24 mouse cellular contexts compared by ENCODE assay signal in genomic region chr1:65169536-65169935, GRCm38 (mm10). TPM values are rescaled to one million over a fixed set of nuclear protein-coding genes. Genes with fewer than 3 reads are reported as not detected.
DNase-seq lines count a peak whose midpoint lies in the region; ATAC-seq and TF ChIP-seq lines count a peak whose summit lies in the region.
"Had no signal": no experiment of that assay in that cellular context is flagged by ENCODE, and none has a peak within 500 bp of the region (broad histone marks: within the 10 kb centered on the region; RNA-seq: fewer than 3 reads in every experiment).

No protein-coding gene starts in this region.

- no peaks in the 10 kb centered on the region for H3K27me3 ChIP-seq in stomach, postnatal 0 days (ENCODE audit: control insufficient read depth, insufficient read depth, low read length)
- H3K27me3 ChIP-seq: embryonic facial prominence, embryonic 12.5 days; forebrain, embryonic 15.5 days; heart, embryonic 15.5 days had no signal

- no peak overlapping the region for H3K4me3 ChIP-seq in lung, adult 2 months (replicated peaks; ENCODE audit: extremely low read depth, low read depth, low read length)
- H3K4me3 ChIP-seq in brown adipose tissue, adult 24 weeks (ENCODE audit: insufficient read depth, low read depth, low read length), result no peak overlapping the region
- H3K4me3 ChIP-seq in stomach, postnatal 0 days (ENCODE audit: low read depth, low read length), result no peak overlapping the region
- H3K4me3 ChIP-seq: embryonic facial prominence, embryonic 12.5 days; forebrain, embryonic 15.5 days; heart, adult 2 months; heart, embryonic 15.5 days; hindbrain, embryonic 10.5 days had no signal

- no peak overlapping the region for H3K9ac ChIP-seq in stomach, postnatal 0 days (ENCODE audit: low read length)
- H3K9ac ChIP-seq: embryonic facial prominence, embryonic 12.5 days; forebrain, embryonic 15.5 days; heart, embryonic 15.5 days; hindbrain, embryonic 14.5 days had no signal

- TF ChIP-seq CTCF in lung, adult 2 months (IDR thresholded peaks at IDR 0.05; ENCODE audit: insufficient read depth, low read length), result no peak
- no peak for TF ChIP-seq CTCF in stomach, postnatal 0 days (IDR thresholded peaks at IDR 0.05; ENCODE audit: low read depth)

- H3K36me3 ChIP-seq in stomach, postnatal 0 days (ENCODE audit: control insufficient read depth, insufficient read depth, low read length), result peaks cover 29% of the 10 kb centered on the region

- TF ChIP-seq POLR2A in lung, adult 2 months (IDR thresholded peaks at IDR 0.05; ENCODE audit: borderline replicate concordance, extremely low read depth, low read depth, low read length), result no peak

- H3K4me1 ChIP-seq in lung, adult 2 months (ENCODE audit: control insufficient read depth, insufficient read depth, low read length), result no peaks in the 10 kb centered on the region
- H3K4me1 ChIP-seq in brown adipose tissue, adult 24 weeks (ENCODE audit: control insufficient read depth, insufficient read depth, insufficient read length, low read length), result peaks cover 15% of the 10 kb centered on the region; the same call in 1 of the 2 replicates
- no peaks in the 10 kb centered on the region for H3K4me1 ChIP-seq in stomach, postnatal 0 days (replicated peaks; ENCODE audit: control insufficient read depth, insufficient read depth)
- H3K4me1 ChIP-seq: embryonic facial prominence, embryonic 12.5 days; heart, embryonic 15.5 days had no signal

- no peak overlapping the region for H3K4me2 ChIP-seq in stomach, postnatal 0 days (replicated peaks; ENCODE audit: low read depth)
- H3K4me2 ChIP-seq: embryonic facial prominence, embryonic 12.5 days; forebrain, embryonic 15.5 days; heart, embryonic 11.5 days; heart, embryonic 15.5 days; hindbrain, embryonic 14.5 days had no signal

- 0 out of 2 replicates have a peak overlapping the region, but pooled peaks have one; percentile 2 for H3K27ac ChIP-seq in brown adipose tissue, adult 24 weeks (replicated peaks; ENCODE audit: low read depth, low read length)
- no peak overlapping the region for H3K27ac ChIP-seq in stomach, postnatal 0 days (replicated peaks)
- H3K27ac ChIP-seq: embryonic facial prominence, embryonic 12.5 days; forebrain, embryonic 15.5 days; heart, adult 2 months; heart, embryonic 15.5 days; hindbrain, embryonic 10.5 days; hindbrain, embryonic 14.5 days had no signal

- no peak for TF ChIP-seq EP300 in stomach, postnatal 0 days (optimal IDR thresholded peaks at IDR 0.05)

- H3K9me3 ChIP-seq in stomach, postnatal 0 days (ENCODE audit: control insufficient read depth, low read length), result no peaks in the 10 kb centered on the region
- H3K9me3 ChIP-seq: embryonic facial prominence, embryonic 12.5 days; forebrain, embryonic 15.5 days; heart, embryonic 15.5 days; hindbrain, embryonic 10.5 days had no signal

- peak; percentile 82 for DNase-seq in heart, adult 11 months
- DNase-seq in heart, postnatal 4 days, result no peak
- peak; percentile 33 to 53 for DNase-seq in lung, adult 18-20 months
- no peak for DNase-seq in lung, adult 2 months
- DNase-seq in stomach, postnatal 0 days (ENCODE audit: low spot score), result no peak
- DNase-seq in layer of hippocampus, adult 18-20 months (ENCODE audit: low spot score in 2 of 2), result no peak
- DNase-seq: adrenal gland, adult 2 months; adrenal gland, postnatal 25 days; B cell, adult 2 months; cerebellum, adult 2 months; cerebellum, postnatal 25 days; gastrocnemius, postnatal 10 days; heart, adult 2 months; heart, postnatal 14 days had no signal

- peak; percentile 60; the same call in 1 of the 2 replicates for ATAC-seq in stomach, postnatal 0 days (ENCODE audit: low FRiP score, low TSS enrichment)
- ATAC-seq: CD4-positive, CD25-positive, alpha-beta regulatory T cell, adult 4 months; forebrain, embryonic 15.5 days had no signal

- 73% methylated on average over 7 of the region's 7 CpGs for WGBS in lung, adult 2 months
- WGBS in stomach, postnatal 0 days, result 74% methylated on average over 7 of the region's 7 CpGs

RNA-seq across cellular contexts. Expression of gene Idh1, which starts 16.8 kb away (rescaled TPM):
- 10 to 100 TPM; 41.2 to 43.5 TPM for total RNA-seq in heart, postnatal 4 days (2021)
- polyA plus RNA-seq in lung, adult 2 months (2012; rRNA removed), result 18.3 and 32.7 TPM in 2 replicates
- polyA plus RNA-seq in brown adipose tissue, adult 24 weeks (2012; ENCODE audit: insufficient read depth, insufficient read length, missing spikeins), result 333 and 355 TPM in 2 replicates
- 162 and 177 TPM in 2 replicates for polyA plus RNA-seq in stomach, postnatal 0 days (2015; fragmentation: Nextera tagmentation; extraction: Ambion mirVana)
- 10 to 100 TPM; 40.0 to 47.8 TPM for total RNA-seq in layer of hippocampus, adult 18-20 months (2021)

RNA-seq across cellular contexts. Expression of gene Pikfyve, which starts 16.9 kb away (rescaled TPM):
- total RNA-seq in heart, postnatal 4 days (2021), result 10 to 100 TPM; 17.2 to 18.1 TPM
- polyA plus RNA-seq in lung, adult 2 months (2012; rRNA removed), result 5.6 and 8.1 TPM in 2 replicates
- polyA plus RNA-seq in brown adipose tissue, adult 24 weeks (2012; ENCODE audit: insufficient read depth, insufficient read length, missing spikeins), result 9.1 and 9.5 TPM in 2 replicates
- polyA plus RNA-seq in stomach, postnatal 0 days (2015; fragmentation: Nextera tagmentation; extraction: Ambion mirVana), result 3.9 and 4.4 TPM in 2 replicates
- 10 to 100 TPM; 39.2 to 42.2 TPM for total RNA-seq in layer of hippocampus, adult 18-20 months (2021)

RNA-seq across cellular contexts. Expression of gene D630023F18Rik, which starts 46.5 kb away (rescaled TPM):
- not detected for total RNA-seq in heart, postnatal 4 days (2021)
- 0.05 and 0.06 TPM in 2 replicates for polyA plus RNA-seq in lung, adult 2 months (2012; rRNA removed)
- polyA plus RNA-seq in brown adipose tissue, adult 24 weeks (2012; ENCODE audit: insufficient read depth, insufficient read length, missing spikeins), result not detected in 2 replicates
- polyA plus RNA-seq in stomach, postnatal 0 days (2015; fragmentation: Nextera tagmentation; extraction: Ambion mirVana), result 0.16 and 0.27 TPM in 2 replicates
- 1 to 10 TPM; 9.3 to 9.5 TPM for total RNA-seq in layer of hippocampus, adult 18-20 months (2021)
- total RNA-seq: adrenal gland, adult 2 months; adrenal gland, postnatal 25 days; gastrocnemius, postnatal 10 days; gastrocnemius, postnatal 4 days; heart, adult 2 months; heart, postnatal 14 days had no signal
- polyA plus RNA-seq: adrenal gland, adult 2 months; CD4-positive, CD25-positive, alpha-beta regulatory T cell, adult 4 months; heart, adult 2 months had no signal

RNA-seq across cellular contexts. Expression of gene Gm28845, which starts 50.2 kb away (rescaled TPM):
- total RNA-seq in heart, postnatal 4 days (2021), result not detected
- polyA plus RNA-seq in lung, adult 2 months (2012; rRNA removed), result not detected in 2 replicates
- polyA plus RNA-seq in brown adipose tissue, adult 24 weeks (2012; ENCODE audit: insufficient read depth, insufficient read length, missing spikeins), result not detected in 2 replicates
- not detected in 2 replicates for polyA plus RNA-seq in stomach, postnatal 0 days (2015; fragmentation: Nextera tagmentation; extraction: Ambion mirVana)
- under 1 TPM in 1 of 2 experiments, not detected in 1; 0.54 TPM for total RNA-seq in layer of hippocampus, adult 18-20 months (2021)
- total RNA-seq: adrenal gland, adult 2 months; adrenal gland, postnatal 25 days; gastrocnemius, postnatal 10 days; gastrocnemius, postnatal 4 days; heart, adult 2 months; heart, postnatal 14 days had no signal
- polyA plus RNA-seq: adrenal gland, adult 2 months; CD4-positive, CD25-positive, alpha-beta regulatory T cell, adult 4 months; embryonic facial prominence, embryonic 12.5 days; forebrain, embryonic 11.5 days; forebrain, embryonic 15.5 days; heart, adult 2 months; heart, embryonic 11.5 days; heart, embryonic 15.5 days; hindbrain, embryonic 10.5 days had no signal

Comparison
In these comparisons a context has a peak if more than half of its experiments do, and no peak if none do; other contexts are left out.
1. DNase-seq: peak in heart, adult 11 months (single experiment) and lung, adult 18-20 months (2 of 2); none in heart, postnatal 4 days (single experiment), lung, adult 2 months (single experiment), stomach, postnatal 0 days (single experiment) and layer of hippocampus, adult 18-20 months (0 of 2).